Mouse (Mus musculus): ENCODE results near the gene Trpc7. TPM values are rescaled to one million over a fixed set of nuclear protein-coding genes. Genes with fewer than 3 reads are reported as not detected.

Gene Trpc7
- polyA plus RNA-seq, 1 experiment from 2014 or later: not detected

- no peak for ATAC-seq (ENCODE audit: insufficient read depth)
- H3K36me3 ChIP-seq (replicated peaks): no peaks in the 10 kb centered on the region
- H3K27ac ChIP-seq (replicated peaks): 0 out of 2 replicates have a peak overlapping the region, but pooled peaks have one; percentile 24
- peaks cover 32% of the 10 kb centered on the region for H3K27me3 ChIP-seq
- no peaks in the 10 kb centered on the region for H3K9me3 ChIP-seq (replicated peaks)
- 56% methylated on average over 10 of the region's 10 CpGs for WGBS (ENCODE audit: insufficient replicate concordance)
- H3K4me2 ChIP-seq: no peak overlapping the region
- no peak overlapping the region for H3K4me3 ChIP-seq (replicated peaks)
- 0 out of 2 replicates have a peak, but pooled peaks cover 4% of the 10 kb centered on the region for H3K4me1 ChIP-seq (replicated peaks)
- no peak overlapping the region for H3K9ac ChIP-seq
These were observed 148.9 kb downstream of the Trpc7 start for GRCm38 (mm10) chr13:56746739-56747532.

- WGBS (ENCODE audit: insufficient replicate concordance): 75% methylated on average over 6 of the region's 6 CpGs
- H3K9me3 ChIP-seq (replicated peaks): no peaks in the 10 kb centered on the region
- no peak overlapping the region for H3K4me3 ChIP-seq (replicated peaks)
- peaks cover 17% of the 10 kb centered on the region; the same call in 1 of the 2 replicates for H3K36me3 ChIP-seq (replicated peaks)
- ATAC-seq (ENCODE audit: insufficient read depth): no peak
- H3K27ac ChIP-seq (replicated peaks): no peak overlapping the region
- no peaks in the 10 kb centered on the region for H3K27me3 ChIP-seq
- H3K4me1 ChIP-seq (replicated peaks): 0 out of 2 replicates have a peak, but pooled peaks cover 4% of the 10 kb centered on the region
- H3K9ac ChIP-seq: no peak overlapping the region
- no peak overlapping the region for H3K4me2 ChIP-seq
These were observed 153.4 kb downstream of the Trpc7 start for GRCm38 (mm10) chr13:56742325-56742901.

- Histone ChIP-seq H3K36me3 (replicated peaks) (peaks cover 21% of the 10 kb centered on the region; the same call in 1 of the 2 replicates), H3K4me2 (no peak overlapping the region), H3K9ac (no peak overlapping the region), H3K4me3 (replicated peaks) (no peak overlapping the region), H3K4me1 (replicated peaks) (no peaks in the 10 kb centered on the region), H3K27ac (replicated peaks) (no peak overlapping the region), H3K27me3 (no peaks in the 10 kb centered on the region), H3K9me3 (replicated peaks) (no peaks in the 10 kb centered on the region)
- no peak for ATAC-seq (ENCODE audit: insufficient read depth)
- 79% methylated on average over 7 of the region's 7 CpGs for WGBS (ENCODE audit: insufficient replicate concordance)
These were observed 154.1 kb downstream of the Trpc7 start for GRCm38 (mm10) chr13:56741691-56742090.

GRCm38 (mm10) chr13:56740496-56740895 lies 155.3 kb downstream of the Trpc7 start:
- Histone ChIP-seq H3K9me3 (replicated peaks) (no peaks in the 10 kb centered on the region), H3K9ac (no peak overlapping the region), H3K4me3 (replicated peaks) (no peak overlapping the region), H3K4me1 (replicated peaks) (no peaks in the 10 kb centered on the region; the same call in 1 of the 2 replicates), H3K4me2 (no peak overlapping the region), H3K27me3 (no peaks in the 10 kb centered on the region), H3K36me3 (replicated peaks) (peaks cover 24% of the 10 kb centered on the region; the same call in 1 of the 2 replicates), H3K27ac (replicated peaks) (no peak overlapping the region)
- ATAC-seq (ENCODE audit: insufficient read depth): no peak
- 72% methylated on average over 6 of the region's 6 CpGs for WGBS (ENCODE audit: insufficient replicate concordance)

GRCm38 (mm10) chr13:56739556-56739955 lies 156.2 kb downstream of the Trpc7 start:
- Histone ChIP-seq H3K9me3 (replicated peaks) (no peaks in the 10 kb centered on the region), H3K9ac (no peak overlapping the region), H3K4me2 (no peak overlapping the region), H3K36me3 (replicated peaks) (peaks cover 26% of the 10 kb centered on the region), H3K27me3 (no peaks in the 10 kb centered on the region), H3K4me1 (replicated peaks) (no peaks in the 10 kb centered on the region; the same call in 1 of the 2 replicates), H3K4me3 (replicated peaks) (no peak overlapping the region), H3K27ac (replicated peaks) (no peak overlapping the region)
- WGBS (ENCODE audit: insufficient replicate concordance): 73% methylated on average over 5 of the region's 5 CpGs
- ATAC-seq (ENCODE audit: insufficient read depth): no peak

GRCm38 (mm10) chr13:56735212-56735875 lies 160.4 kb downstream of the Trpc7 start:
- Histone ChIP-seq H3K4me2 (no peak overlapping the region), H3K4me3 (replicated peaks) (no peak overlapping the region), H3K27ac (replicated peaks) (no peak overlapping the region), H3K9ac (no peak overlapping the region), H3K4me1 (replicated peaks) (no peaks in the 10 kb centered on the region; the same call in 1 of the 2 replicates), H3K36me3 (replicated peaks) (peaks cover 45% of the 10 kb centered on the region), H3K27me3 (no peaks in the 10 kb centered on the region), H3K9me3 (replicated peaks) (no peaks in the 10 kb centered on the region)
- WGBS (ENCODE audit: insufficient replicate concordance): 46% methylated on average over 6 of the region's 6 CpGs
- no peak for ATAC-seq (ENCODE audit: insufficient read depth)

- ATAC-seq (ENCODE audit: insufficient read depth): no peak
- WGBS (ENCODE audit: insufficient replicate concordance): 58% methylated on average over 4 of the region's 4 CpGs
These were observed 161.2 kb downstream of the Trpc7 start for GRCm38 (mm10) chr13:56734617-56735016.

GRCm38 (mm10) chr13:56729046-56729445 lies 166.7 kb downstream of the Trpc7 start:
- Histone ChIP-seq H3K9ac (no peak overlapping the region), H3K27me3 (no peaks in the 10 kb centered on the region), H3K4me1 (replicated peaks) (no peaks in the 10 kb centered on the region), H3K4me3 (replicated peaks) (no peak overlapping the region), H3K27ac (replicated peaks) (no peak overlapping the region), H3K9me3 (replicated peaks) (no peaks in the 10 kb centered on the region), H3K36me3 (replicated peaks) (peaks cover 62% of the 10 kb centered on the region), H3K4me2 (no peak overlapping the region)
- no peak for ATAC-seq (ENCODE audit: insufficient read depth)
- 79% methylated on average over 7 of the region's 7 CpGs for WGBS (ENCODE audit: insufficient replicate concordance)

More at GRCm38 (mm10) chr13:56734617-56735016, 161.2 kb downstream of the Trpc7 start:
- H3K4me2 ChIP-seq: no peak overlapping the region
- no peak overlapping the region for H3K4me3 ChIP-seq (replicated peaks)
- no peaks in the 10 kb centered on the region for H3K9me3 ChIP-seq (replicated peaks)
- no peak overlapping the region for H3K27ac ChIP-seq (replicated peaks)
- peaks cover 51% of the 10 kb centered on the region for H3K36me3 ChIP-seq (replicated peaks)
- no peak overlapping the region for H3K9ac ChIP-seq
- H3K27me3 ChIP-seq: no peaks in the 10 kb centered on the region
- no peaks in the 10 kb centered on the region; the same call in 1 of the 2 replicates for H3K4me1 ChIP-seq (replicated peaks)

GRCm38 (mm10) chr13:56726551-56726950 lies 169.2 kb downstream of the Trpc7 start:
- H3K27me3 ChIP-seq: no peaks in the 10 kb centered on the region
- H3K4me2 ChIP-seq: no peak overlapping the region
- H3K36me3 ChIP-seq (replicated peaks): peaks cover 52% of the 10 kb centered on the region
- no peak for ATAC-seq (ENCODE audit: insufficient read depth)
- WGBS (ENCODE audit: insufficient replicate concordance): 79% methylated on average over 4 of the region's 4 CpGs
- no peaks in the 10 kb centered on the region for H3K4me1 ChIP-seq (replicated peaks)
- H3K27ac ChIP-seq (replicated peaks): no peak overlapping the region
- H3K9ac ChIP-seq: no peak overlapping the region
- H3K9me3 ChIP-seq (replicated peaks): no peaks in the 10 kb centered on the region
- no peak overlapping the region for H3K4me3 ChIP-seq (replicated peaks)
